Mouse (Mus musculus): ENCODE results near the gene Fyco1. TPM values are rescaled to one million over a fixed set of nuclear protein-coding genes. Genes with fewer than 3 reads are reported as not detected.
"Not testable (repeated sequence)": the region's sequence is repeated elsewhere in the genome, so short reads cannot be mapped to it uniquely, and the experiment has no call there.

Gene Fyco1
- polyA plus RNA-seq, 1 experiment: 13.0 TPM

- peaks cover 16% of the 10 kb centered on the region for H3K36me3 ChIP-seq (ENCODE audit: control insufficient read depth, insufficient read depth, low read length)
- 58% methylated on average over 2 of the region's 2 CpGs for WGBS
- no peak for DNase-seq
Observed at GRCm38 (mm10) chr9:123805241-123805640, 46.5 kb downstream of the Fyco1 start.

GRCm38 (mm10) chr9:123802896-123803295, 48.8 kb downstream of the Fyco1 start:
- Histone ChIP-seq H3K27me3 (ENCODE audit: control insufficient read depth, insufficient read depth, low read length) (no peaks in the 10 kb centered on the region), H3K27ac (ENCODE audit: control insufficient read depth, insufficient read depth, low read length) (no peak overlapping the region), H3K4me3 (ENCODE audit: control insufficient read depth, insufficient read depth, low read length) (no peak overlapping the region), H3K36me3 (ENCODE audit: control insufficient read depth, insufficient read depth, low read length) (peaks cover 20% of the 10 kb centered on the region), H3K4me1 (replicated peaks; ENCODE audit: control insufficient read depth, insufficient read depth, low read length) (peaks cover 5% of the 10 kb centered on the region)
- TF ChIP-seq POLR2A (IDR thresholded peaks at IDR 0.05; ENCODE audit: control insufficient read depth, extremely low read depth, insufficient read depth, low read length, poor library complexity) (no peak), CTCF (IDR thresholded peaks at IDR 0.05; ENCODE audit: borderline replicate concordance, control insufficient read depth, extremely low read depth, insufficient read depth, low read length, poor library complexity) (no peak)
- DNase-seq: no peak

More at GRCm38 (mm10) chr9:123805241-123805640, 46.5 kb downstream of the Fyco1 start:
- Histone ChIP-seq H3K4me3 (ENCODE audit: control insufficient read depth, insufficient read depth, low read length) (no peak overlapping the region), H3K27ac (ENCODE audit: control insufficient read depth, insufficient read depth, low read length) (no peak overlapping the region), H3K27me3 (ENCODE audit: control insufficient read depth, insufficient read depth, low read length) (no peaks in the 10 kb centered on the region), H3K4me1 (replicated peaks; ENCODE audit: control insufficient read depth, insufficient read depth, low read length) (peaks cover 5% of the 10 kb centered on the region)
- TF ChIP-seq CTCF (IDR thresholded peaks at IDR 0.05; ENCODE audit: borderline replicate concordance, control insufficient read depth, extremely low read depth, insufficient read depth, low read length, poor library complexity) (no peak), POLR2A (IDR thresholded peaks at IDR 0.05; ENCODE audit: control insufficient read depth, extremely low read depth, insufficient read depth, low read length, poor library complexity) (no peak)

- peaks cover 25% of the 10 kb centered on the region for H3K36me3 ChIP-seq (ENCODE audit: control insufficient read depth, insufficient read depth, low read length)
- 98% methylated on average over 2 of the region's 2 CpGs for WGBS
- H3K4me1 ChIP-seq (replicated peaks; ENCODE audit: control insufficient read depth, insufficient read depth, low read length): peaks cover 5% of the 10 kb centered on the region
- TF ChIP-seq POLR2A (IDR thresholded peaks at IDR 0.05; ENCODE audit: control insufficient read depth, extremely low read depth, insufficient read depth, low read length, poor library complexity): no peak
- no peaks in the 10 kb centered on the region for H3K27me3 ChIP-seq (ENCODE audit: control insufficient read depth, insufficient read depth, low read length)
- DNase-seq: no peak
- no peak overlapping the region for H3K27ac ChIP-seq (ENCODE audit: control insufficient read depth, insufficient read depth, low read length)
- no peak overlapping the region for H3K4me3 ChIP-seq (ENCODE audit: control insufficient read depth, insufficient read depth, low read length)
Observed at GRCm38 (mm10) chr9:123802421-123802820, 49.3 kb downstream of the Fyco1 start.

GRCm38 (mm10) chr9:123801527-123801926, 50.2 kb downstream of the Fyco1 start:
- TF ChIP-seq CTCF (IDR thresholded peaks at IDR 0.05; ENCODE audit: borderline replicate concordance, control insufficient read depth, extremely low read depth, insufficient read depth, low read length, poor library complexity): no peak
- no peak for TF ChIP-seq POLR2A (IDR thresholded peaks at IDR 0.05; ENCODE audit: control insufficient read depth, extremely low read depth, insufficient read depth, low read length, poor library complexity)
- WGBS: 94% methylated on average over 1 of the region's 1 CpGs
- no peaks in the 10 kb centered on the region for H3K27me3 ChIP-seq (ENCODE audit: control insufficient read depth, insufficient read depth, low read length)
- H3K36me3 ChIP-seq (ENCODE audit: control insufficient read depth, insufficient read depth, low read length): peaks cover 32% of the 10 kb centered on the region
- peaks cover 5% of the 10 kb centered on the region for H3K4me1 ChIP-seq (replicated peaks; ENCODE audit: control insufficient read depth, insufficient read depth, low read length)
- H3K27ac ChIP-seq (ENCODE audit: control insufficient read depth, insufficient read depth, low read length): no peak overlapping the region
- no peak for DNase-seq
- H3K4me3 ChIP-seq (ENCODE audit: control insufficient read depth, insufficient read depth, low read length): no peak overlapping the region

- WGBS: 72% methylated on average over 3 of the region's 3 CpGs
- H3K27me3 ChIP-seq (ENCODE audit: control insufficient read depth, insufficient read depth, low read length): no peaks in the 10 kb centered on the region
- H3K4me3 ChIP-seq (ENCODE audit: control insufficient read depth, insufficient read depth, low read length): no peak overlapping the region
- H3K36me3 ChIP-seq (ENCODE audit: control insufficient read depth, insufficient read depth, low read length): peaks cover 53% of the 10 kb centered on the region
- H3K27ac ChIP-seq (ENCODE audit: control insufficient read depth, insufficient read depth, low read length): no peak overlapping the region
- peaks cover 5% of the 10 kb centered on the region for H3K4me1 ChIP-seq (replicated peaks; ENCODE audit: control insufficient read depth, insufficient read depth, low read length)
- TF ChIP-seq CTCF (IDR thresholded peaks at IDR 0.05; ENCODE audit: borderline replicate concordance, control insufficient read depth, extremely low read depth, insufficient read depth, low read length, poor library complexity) (no peak), POLR2A (IDR thresholded peaks at IDR 0.05; ENCODE audit: control insufficient read depth, extremely low read depth, insufficient read depth, low read length, poor library complexity) (no peak)
- peak; percentile 68 for DNase-seq
Observed at GRCm38 (mm10) chr9:123796174-123796573, 55.5 kb downstream of the Fyco1 start.

GRCm38 (mm10) chr9:123788855-123789529, 62.7 kb downstream of the Fyco1 start:
- Histone ChIP-seq H3K36me3 (ENCODE audit: control insufficient read depth, insufficient read depth, low read length) (peaks cover 22% of the 10 kb centered on the region), H3K4me1 (replicated peaks; ENCODE audit: control insufficient read depth, insufficient read depth, low read length) (peaks cover 10% of the 10 kb centered on the region), H3K27me3 (ENCODE audit: control insufficient read depth, insufficient read depth, low read length) (no peaks in the 10 kb centered on the region), H3K4me3 (ENCODE audit: control insufficient read depth, insufficient read depth, low read length) (no peak overlapping the region), H3K27ac (ENCODE audit: control insufficient read depth, insufficient read depth, low read length) (0 out of 2 replicates have a peak overlapping the region, but pooled peaks have one; percentile 28)
- 87% methylated on average over 4 of the region's 4 CpGs for WGBS
- DNase-seq: no peak
- no peak for TF ChIP-seq CTCF (IDR thresholded peaks at IDR 0.05; ENCODE audit: borderline replicate concordance, control insufficient read depth, extremely low read depth, insufficient read depth, low read length, poor library complexity)
- no peak for TF ChIP-seq POLR2A (IDR thresholded peaks at IDR 0.05; ENCODE audit: control insufficient read depth, extremely low read depth, insufficient read depth, low read length, poor library complexity)

GRCm38 (mm10) chr9:123773299-123773698, 78.4 kb downstream of the Fyco1 start:
- DNase-seq: peak; percentile 62
- Histone ChIP-seq H3K36me3 (ENCODE audit: control insufficient read depth, insufficient read depth, low read length) (peaks cover 64% of the 10 kb centered on the region), H3K4me1 (replicated peaks; ENCODE audit: control insufficient read depth, insufficient read depth, low read length) (peaks cover 12% of the 10 kb centered on the region)
- H3K4me3 ChIP-seq (ENCODE audit: control insufficient read depth, insufficient read depth, low read length); H3K27me3 ChIP-seq (ENCODE audit: control insufficient read depth, insufficient read depth, low read length); H3K27ac ChIP-seq (ENCODE audit: control insufficient read depth, insufficient read depth, low read length): not testable (repeated sequence)
- WGBS: 49% methylated on average over 2 of the region's 2 CpGs

Data from thymus, adult 2 months (tissue).